Mouse (Mus musculus): ENCODE results near the gene Ccdc86.

DNA sequence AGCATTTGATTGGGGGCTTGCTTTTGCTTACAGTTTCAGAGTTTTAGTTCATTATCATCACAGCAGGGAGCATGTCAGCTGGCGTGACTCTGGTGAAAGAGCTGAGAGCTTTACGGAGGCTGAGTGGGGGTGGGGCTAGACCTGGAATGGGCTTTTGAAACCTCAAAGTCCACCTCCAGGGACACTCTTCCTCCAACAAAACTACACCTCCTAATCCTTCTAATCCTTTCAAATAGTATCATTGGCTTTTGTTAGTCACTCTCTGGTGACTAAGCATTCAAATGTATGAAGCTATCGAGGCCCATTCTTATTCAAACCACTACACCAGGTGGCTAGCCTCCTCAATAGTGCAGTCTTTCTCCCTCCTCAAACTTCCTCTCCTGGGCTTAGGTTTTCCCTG is 23.6 kb upstream of the Ccdc86 start:
- no peak for TF ChIP-seq POLR2A (IDR thresholded peaks at IDR 0.05; ENCODE audit: low read depth, low read length)
- TF ChIP-seq CTCF (conservative IDR thresholded peaks at IDR 0.05; ENCODE audit: insufficient read depth, insufficient read length, low read depth, low read length), result no peak
